Mouse (Mus musculus) cerebellum, adult 2 months (tissue): ENCODE data around the gene Pibf1.

ENCODE experiments used
- CTCF ChIP-seq: fragments of 200-500 bp; IDR thresholded peaks from 2 replicates; pipeline ENCODE4 v1.5.1; 2011; ENCODE audit warnings: low read depth, mild to moderate bottlenecking, control low read depth, low read length, moderate library complexity, borderline replicate concordance; ENCODE audit not compliant: insufficient read depth
- POLR2A ChIP-seq: fragments of 200-500 bp; IDR thresholded peaks from 2 replicates; pipeline ENCODE4 v1.6.1; 2011; ENCODE audit warnings: low read length, control low read depth, borderline replicate concordance; ENCODE audit not compliant: insufficient read depth

- TF ChIP-seq CTCF, result no peak
- no peak for TF ChIP-seq POLR2A
These were observed 38.6 kb upstream of the Pibf1 start for GRCm38 (mm10) chr14:99060616-99061015.
